Mouse (Mus musculus): ENCODE results near the gene Nrg4.

- no peak for TF ChIP-seq CTCF (IDR thresholded peaks at IDR 0.05; ENCODE audit: low read depth)
- no peak for TF ChIP-seq EP300 (IDR thresholded peaks at IDR 0.05; ENCODE audit: low read depth)
Observed at GRCm38 (mm10) chr9:55326515-55327233, at the start of gene Nrg4, which contains the start of gene Tmem266.

Measured in liver, embryonic 14.5 days (tissue).